Mouse (Mus musculus): ENCODE measurements around the gene Ctso. TPM values are rescaled to one million over a fixed set of nuclear protein-coding genes. Genes with fewer than 3 reads are reported as not detected.

The Ctso gene
- total RNA-seq (2023) = 31.0 TPM

GRCm38 (mm10) chr3:81932141-81933101, at the start of gene Ctso:
TSS of gene Ctso (plus strand) at chr3:81932601.

GRCm38 (mm10) chr3:81976102-81976501, 43.7 kb downstream of the Ctso start, which contains the start of gene Tdo2:
TSS of gene Tdo2 (minus strand) at chr3:81976202.

DNA sequence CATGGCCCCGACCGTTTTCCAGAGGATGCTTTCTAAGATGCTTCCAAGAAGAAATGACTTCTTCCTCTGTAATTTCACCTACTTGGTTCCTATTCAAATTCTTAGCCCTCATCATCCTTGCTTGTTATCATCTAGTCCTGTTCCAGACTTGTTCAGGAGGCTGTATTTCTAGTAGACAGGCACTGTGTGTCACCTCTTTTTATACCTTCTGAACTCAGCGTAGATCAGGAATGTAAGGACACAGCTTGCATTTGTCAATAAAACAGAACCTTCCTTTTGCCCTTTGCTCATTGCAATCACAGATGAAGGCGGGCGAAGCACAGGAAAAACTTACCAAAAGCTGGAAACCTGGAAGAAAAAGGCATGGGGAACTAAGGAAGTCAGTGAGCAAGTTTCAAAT, 49.6 kb downstream of the Ctso start, which contains the start of gene Asic5:
TSS of gene Asic5 (plus strand) at position 301 of the 400 bp plus-strand sequence.

Other genes starting within 250 kb of the Ctso start
- gene Tdo2, start 43.6 kb downstream of the Ctso start, total RNA-seq (2023) = not detected
- gene Asic5, start 49.7 kb downstream of the Ctso start, total RNA-seq (2023) = not detected
- gene Gucy1b1, start 142.1 kb downstream of the Ctso start, total RNA-seq (2023) = 6.1 TPM
- gene Gucy1a1, start 213.2 kb downstream of the Ctso start, total RNA-seq (2023) = 2.5 TPM

Measured in CD4-positive naive resting alpha-beta T cell, adult 76 days (primary cell).